Mouse (Mus musculus) kidney, postnatal 14 days (tissue): ENCODE data around the gene Dnaja2.

ENCODE experiments used
- DNase-seq: peaks from one replicate; pipeline ENCODE4 v3.0.0; 2022; ENCODE audit warnings: mixed read lengths

The Dnaja2 gene

GRCm38 (mm10) chr8:85498577-85498976 lies 56.6 kb downstream of the Dnaja2 start:
- no peak for DNase-seq

GRCm38 (mm10) chr8:85496778-85497177 lies 58.4 kb downstream of the Dnaja2 start:
- no peak for DNase-seq

GRCm38 (mm10) chr8:85496125-85496524 lies 59.0 kb downstream of the Dnaja2 start:
- no peak for DNase-seq

- DNase-seq = peak; percentile 31
Measured at GRCm38 (mm10) chr8:85492940-85493931, 61.9 kb downstream of the Dnaja2 start.

- peak; percentile 95 for DNase-seq
Measured at GRCm38 (mm10) chr8:85492125-85492875, 62.8 kb downstream of the Dnaja2 start, which contains the start of gene Gpt2. TSS of gene Gpt2 (plus strand) at chr8:85492576.

- DNase-seq = no peak
Measured at GRCm38 (mm10) chr8:85489546-85489945, 65.6 kb downstream of the Dnaja2 start.

GRCm38 (mm10) chr8:85488631-85489030 lies 66.5 kb downstream of the Dnaja2 start:
- no peak for DNase-seq

GRCm38 (mm10) chr8:85487906-85488620 lies 67.1 kb downstream of the Dnaja2 start:
- DNase-seq = no peak
